Mouse (Mus musculus): ENCODE measurements at regions not wholly inside any gene's neighbourhood (a gene's known extent, or its start where the extent isn't known, plus 50 kb on each side); places are given as distances from the start of the nearest gene placed in this dataset.
"Not testable (repeated sequence)": the region's sequence is repeated elsewhere in the genome, so short reads cannot be mapped to it uniquely, and the experiment has no call there.

GRCm38 (mm10) chr2:123887587-123887986 lies 202.2 kb upstream of the Sema6d start:
- H3K4me1 ChIP-seq, result no peaks in the 10 kb centered on the region
- H3K27ac ChIP-seq, result no peak overlapping the region
- H3K9me3 ChIP-seq, result no peaks in the 10 kb centered on the region
- no peaks in the 10 kb centered on the region for H3K36me3 ChIP-seq
- no peak overlapping the region for H3K4me2 ChIP-seq
- no peaks in the 10 kb centered on the region for H3K27me3 ChIP-seq
- no peak overlapping the region for H3K4me3 ChIP-seq
- H3K9ac ChIP-seq, result no peak overlapping the region
- ATAC-seq (ENCODE audit: borderline replicate concordance, extremely low read depth, low FRiP score, low TSS enrichment), result peak; percentile 49; the same call in 1 of the 2 replicates
- WGBS, result 47% methylated on average over 2 of the region's 2 CpGs

GRCm38 (mm10) chr2:123911921-123912320 lies 177.8 kb upstream of the Sema6d start:
- H3K4me1 ChIP-seq; H3K9me3 ChIP-seq; H3K9ac ChIP-seq; H3K27ac ChIP-seq; H3K4me3 ChIP-seq; H3K27me3 ChIP-seq; ATAC-seq (ENCODE audit: borderline replicate concordance, extremely low read depth, low FRiP score, low TSS enrichment); H3K4me2 ChIP-seq; H3K36me3 ChIP-seq: not testable (repeated sequence)
- 67% methylated on average over 4 of the region's 4 CpGs for WGBS

GRCm38 (mm10) chr2:123914021-123914420 lies 175.7 kb upstream of the Sema6d start:
- Histone ChIP-seq H3K4me1 (no peaks in the 10 kb centered on the region), H3K27ac (no peak overlapping the region), H3K4me3 (no peak overlapping the region), H3K4me2 (no peak overlapping the region), H3K9ac (no peak overlapping the region), H3K9me3 (no peaks in the 10 kb centered on the region), H3K27me3 (no peaks in the 10 kb centered on the region), H3K36me3 (no peaks in the 10 kb centered on the region)
- no peak for ATAC-seq (ENCODE audit: borderline replicate concordance, extremely low read depth, low FRiP score, low TSS enrichment)

- Histone ChIP-seq H3K4me3 (no peak overlapping the region), H3K9me3 (no peaks in the 10 kb centered on the region), H3K4me2 (no peak overlapping the region), H3K36me3 (no peaks in the 10 kb centered on the region), H3K27ac (no peak overlapping the region), H3K9ac (no peak overlapping the region), H3K4me1 (no peaks in the 10 kb centered on the region), H3K27me3 (no peaks in the 10 kb centered on the region)
- WGBS, result 39% methylated on average over 2 of the region's 2 CpGs
- ATAC-seq (ENCODE audit: borderline replicate concordance, extremely low read depth, low FRiP score, low TSS enrichment), result no peak
These were observed 169.4 kb upstream of the Sema6d start for GRCm38 (mm10) chr2:123920418-123920817.

- Histone ChIP-seq H3K9ac (no peak overlapping the region), H3K4me1 (no peaks in the 10 kb centered on the region)
- no peak for ATAC-seq (ENCODE audit: borderline replicate concordance, extremely low read depth, low FRiP score, low TSS enrichment)
These were observed 161.7 kb upstream of the Sema6d start for GRCm38 (mm10) chr2:123928066-123928465.

GRCm38 (mm10) chr2:123936896-123937295 lies 152.9 kb upstream of the Sema6d start:
- Histone ChIP-seq H3K27ac (no peak overlapping the region), H3K9ac (no peak overlapping the region), H3K27me3 (no peaks in the 10 kb centered on the region), H3K36me3 (no peaks in the 10 kb centered on the region), H3K4me1 (no peaks in the 10 kb centered on the region), H3K9me3 (no peaks in the 10 kb centered on the region), H3K4me3 (no peak overlapping the region), H3K4me2 (no peak overlapping the region)
- WGBS, result 81% methylated on average over 2 of the region's 2 CpGs
- ATAC-seq (ENCODE audit: borderline replicate concordance, extremely low read depth, low FRiP score, low TSS enrichment), result no peak

More at GRCm38 (mm10) chr2:123928066-123928465, 161.7 kb upstream of the Sema6d start:
- H3K9me3 ChIP-seq, result no peaks in the 10 kb centered on the region
- H3K4me3 ChIP-seq, result no peak overlapping the region
- no peak overlapping the region for H3K27ac ChIP-seq
- H3K4me2 ChIP-seq, result no peak overlapping the region
- H3K36me3 ChIP-seq, result no peaks in the 10 kb centered on the region
- H3K27me3 ChIP-seq, result no peaks in the 10 kb centered on the region

- no peak overlapping the region for H3K9ac ChIP-seq
- H3K4me3 ChIP-seq, result no peak overlapping the region
- no peaks in the 10 kb centered on the region for H3K4me1 ChIP-seq
- H3K4me2 ChIP-seq, result no peak overlapping the region
- H3K27me3 ChIP-seq, result no peaks in the 10 kb centered on the region
- no peaks in the 10 kb centered on the region for H3K9me3 ChIP-seq
- H3K36me3 ChIP-seq, result no peaks in the 10 kb centered on the region
- no peak for ATAC-seq (ENCODE audit: borderline replicate concordance, extremely low read depth, low FRiP score, low TSS enrichment)
- H3K27ac ChIP-seq, result no peak overlapping the region
- 87% methylated on average over 7 of the region's 7 CpGs for WGBS
These were observed 126.2 kb upstream of the Sema6d start for GRCm38 (mm10) chr2:123963606-123964005.

- no peaks in the 10 kb centered on the region for H3K36me3 ChIP-seq
- no peaks in the 10 kb centered on the region for H3K9me3 ChIP-seq
- H3K4me1 ChIP-seq, result no peaks in the 10 kb centered on the region
- no peak overlapping the region for H3K4me2 ChIP-seq
- no peaks in the 10 kb centered on the region for H3K27me3 ChIP-seq
- no peak overlapping the region for H3K27ac ChIP-seq
- ATAC-seq (ENCODE audit: borderline replicate concordance, extremely low read depth, low FRiP score, low TSS enrichment), result no peak
- H3K9ac ChIP-seq, result no peak overlapping the region
- H3K4me3 ChIP-seq, result no peak overlapping the region
These were observed 86.3 kb upstream of the Sema6d start for GRCm38 (mm10) chr2:124003507-124003906.

- no peak overlapping the region for H3K4me3 ChIP-seq
- 83% methylated on average over 2 of the region's 2 CpGs for WGBS
- H3K9me3 ChIP-seq, result no peaks in the 10 kb centered on the region
- H3K27ac ChIP-seq, result no peak overlapping the region
- no peaks in the 10 kb centered on the region for H3K36me3 ChIP-seq
- no peak overlapping the region for H3K9ac ChIP-seq
- no peak for ATAC-seq (ENCODE audit: borderline replicate concordance, extremely low read depth, low FRiP score, low TSS enrichment)
- no peaks in the 10 kb centered on the region for H3K27me3 ChIP-seq
- H3K4me2 ChIP-seq, result no peak overlapping the region
- no peaks in the 10 kb centered on the region for H3K4me1 ChIP-seq
These were observed 74.2 kb upstream of the Sema6d start for GRCm38 (mm10) chr2:124015542-124015941.

Data from lung, embryonic 15.5 days (tissue).